Mouse (Mus musculus): Measurements from ENCODE around the gene Trp73. TPM values are rescaled to one million over a fixed set of nuclear protein-coding genes. Genes with fewer than 3 reads are reported as not detected.

Gene Trp73
- polyA plus RNA-seq, 1 experiment from 2014 or later = not detected

GRCm38 (mm10) chr4:154056661-154057060, 83.3 kb downstream of the Trp73 start:
- Histone ChIP-seq H3K27ac (replicated peaks) (no peak overlapping the region), H3K4me3 (no peak overlapping the region), H3K36me3 (no peaks in the 10 kb centered on the region), H3K9ac (no peak overlapping the region), H3K4me1 (replicated peaks) (no peaks in the 10 kb centered on the region), H3K4me2 (no peak overlapping the region), H3K27me3 (peaks cover 3% of the 10 kb centered on the region; the same call in 1 of the 2 replicates), H3K9me3 (no peaks in the 10 kb centered on the region)
- 58% methylated on average over 2 of the region's 2 CpGs for WGBS
- no peak for ATAC-seq (ENCODE audit: low read depth)

- no peak for ATAC-seq (ENCODE audit: low read depth)
- Histone ChIP-seq H3K4me2 (no peak overlapping the region), H3K27ac (replicated peaks) (no peak overlapping the region), H3K4me3 (no peak overlapping the region), H3K4me1 (replicated peaks) (no peaks in the 10 kb centered on the region), H3K36me3 (no peaks in the 10 kb centered on the region), H3K27me3 (peaks cover 3% of the 10 kb centered on the region; the same call in 1 of the 2 replicates), H3K9ac (no peak overlapping the region), H3K9me3 (no peaks in the 10 kb centered on the region)
- WGBS = 78% methylated on average over 2 of the region's 2 CpGs
Measured at GRCm38 (mm10) chr4:154056046-154056445, 84.0 kb downstream of the Trp73 start.

- Histone ChIP-seq H3K4me3 (no peak overlapping the region), H3K9ac (no peak overlapping the region), H3K9me3 (no peaks in the 10 kb centered on the region), H3K27me3 (peaks cover 3% of the 10 kb centered on the region; the same call in 1 of the 2 replicates), H3K27ac (replicated peaks) (no peak overlapping the region), H3K4me2 (no peak overlapping the region), H3K36me3 (no peaks in the 10 kb centered on the region), H3K4me1 (replicated peaks) (no peaks in the 10 kb centered on the region)
- no peak for ATAC-seq (ENCODE audit: low read depth)
- WGBS = 90% methylated on average over 7 of the region's 7 CpGs
Measured at GRCm38 (mm10) chr4:154055482-154055881, 84.5 kb downstream of the Trp73 start.

DNA sequence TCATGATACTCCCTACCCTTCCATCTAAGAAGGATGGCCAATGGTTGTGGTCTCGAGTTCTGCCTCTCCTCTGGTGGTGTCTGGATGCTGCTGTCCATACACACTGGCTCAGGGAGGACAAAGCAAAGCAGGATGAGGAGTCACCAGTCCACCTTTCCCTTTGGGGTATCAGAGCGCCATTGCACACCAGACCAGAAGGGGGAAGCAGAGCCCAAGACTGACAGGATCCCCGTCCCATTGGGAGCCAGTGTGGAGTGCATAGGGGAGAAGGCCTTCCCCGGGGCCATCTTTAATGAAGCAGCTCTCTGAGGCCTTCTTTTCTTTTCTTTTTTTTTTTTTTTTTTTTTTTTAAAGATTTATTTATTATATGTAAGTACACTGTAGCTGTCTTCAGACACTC, 86.9 kb downstream of the Trp73 start:
- no peak overlapping the region for H3K9ac ChIP-seq
- H3K36me3 ChIP-seq = no peaks in the 10 kb centered on the region
- H3K4me2 ChIP-seq = no peak overlapping the region
- no peak overlapping the region for H3K27ac ChIP-seq (replicated peaks)
- peaks cover 3% of the 10 kb centered on the region; the same call in 1 of the 2 replicates for H3K27me3 ChIP-seq
- H3K9me3 ChIP-seq = no peaks in the 10 kb centered on the region
- H3K4me1 ChIP-seq (replicated peaks) = no peaks in the 10 kb centered on the region
- no peak for ATAC-seq (ENCODE audit: low read depth)
- H3K4me3 ChIP-seq = no peak overlapping the region
- 59% methylated on average over 4 of the region's 4 CpGs for WGBS

- no peak overlapping the region for H3K27ac ChIP-seq (replicated peaks)
- H3K4me2 ChIP-seq = no peak overlapping the region
- H3K9ac ChIP-seq = no peak overlapping the region
- H3K9me3 ChIP-seq = no peaks in the 10 kb centered on the region
- 91% methylated on average over 3 of the region's 3 CpGs for WGBS
- H3K4me1 ChIP-seq (replicated peaks) = no peaks in the 10 kb centered on the region
- H3K36me3 ChIP-seq = no peaks in the 10 kb centered on the region
- peaks cover 3% of the 10 kb centered on the region; the same call in 1 of the 2 replicates for H3K27me3 ChIP-seq
- no peak overlapping the region for H3K4me3 ChIP-seq
- ATAC-seq (ENCODE audit: low read depth) = no peak
Measured at GRCm38 (mm10) chr4:154051401-154051800, 88.6 kb downstream of the Trp73 start.

DNA sequence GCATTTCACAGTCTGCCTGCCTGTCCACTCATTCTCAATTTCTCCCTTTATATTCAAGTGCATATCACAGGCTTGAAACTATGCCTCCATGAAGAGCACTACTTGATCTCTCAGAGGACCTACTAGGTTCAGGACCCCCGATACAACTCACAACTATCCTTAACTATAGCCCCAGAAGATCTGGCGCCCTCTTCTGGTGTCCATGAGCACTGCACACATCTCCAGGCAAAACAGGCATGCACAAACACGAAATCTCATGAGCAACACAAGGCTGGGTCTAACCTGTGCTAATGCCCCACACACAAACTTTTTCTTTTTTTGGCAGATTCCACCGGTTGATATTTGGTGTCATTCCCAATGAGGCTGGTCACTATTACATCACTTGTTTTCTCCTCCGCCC, 94.2 kb downstream of the Trp73 start:
- H3K9me3 ChIP-seq = no peaks in the 10 kb centered on the region

DNA sequence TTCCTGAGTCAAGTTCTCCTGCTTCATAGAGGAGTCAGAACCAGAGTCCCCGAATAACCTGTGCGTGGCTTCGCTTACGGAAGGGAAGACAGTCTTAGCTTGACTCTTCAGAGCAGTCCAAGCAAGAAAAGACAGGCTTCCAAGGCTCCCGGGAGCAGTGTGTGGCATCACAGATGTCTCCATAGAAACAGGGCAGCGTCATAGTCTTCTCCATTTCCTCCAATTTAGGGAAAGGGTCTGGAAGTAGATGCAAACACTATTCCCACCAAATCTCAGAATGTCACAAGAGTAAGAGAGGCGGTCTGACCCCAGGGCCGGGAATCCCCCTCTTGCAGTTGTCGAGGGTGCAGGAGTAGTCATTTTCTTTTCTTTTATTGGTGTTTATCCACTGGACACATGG, 97.4 kb downstream of the Trp73 start, which contains the start of gene Ccdc27:
Gene Ccdc27 (minus strand): TSS at position 101 of the 400 bp plus-strand sequence.
- H3K36me3 ChIP-seq = no peaks in the 10 kb centered on the region
- H3K4me1 ChIP-seq (replicated peaks) = no peaks in the 10 kb centered on the region
- no peak within 1 kb of the TSS for H3K4me3 ChIP-seq
- no peak within 1 kb of the TSS for H3K4me2 ChIP-seq
- H3K27ac ChIP-seq (replicated peaks) = no peak within 1 kb of the TSS
- H3K9ac ChIP-seq = no peak within 1 kb of the TSS
- 88% methylated on average over 9 of the region's 9 CpGs for WGBS
- no peak for ATAC-seq (ENCODE audit: low read depth)
- H3K27me3 ChIP-seq = peaks cover 3% of the 10 kb centered on the region; the same call in 1 of the 2 replicates
- no peaks in the 10 kb centered on the region for H3K9me3 ChIP-seq

More for the DNA sequence above, 94.2 kb downstream of the Trp73 start:
- Histone ChIP-seq H3K4me1 (replicated peaks) (no peaks in the 10 kb centered on the region), H3K36me3 (no peaks in the 10 kb centered on the region), H3K4me2 (no peak overlapping the region), H3K4me3 (no peak overlapping the region), H3K9ac (no peak overlapping the region), H3K27ac (replicated peaks) (no peak overlapping the region), H3K27me3 (peaks cover under 1% of the 10 kb centered on the region; the same call in 1 of the 2 replicates)
- 69% methylated on average over 5 of the region's 5 CpGs for WGBS
- no peak for ATAC-seq (ENCODE audit: low read depth)

GRCm38 (mm10) chr4:154037123-154037522, 102.9 kb downstream of the Trp73 start:
- H3K4me2 ChIP-seq = no peak overlapping the region
- H3K27me3 ChIP-seq = peaks cover 3% of the 10 kb centered on the region; the same call in 1 of the 2 replicates
- H3K9ac ChIP-seq = no peak overlapping the region
- no peak overlapping the region for H3K4me3 ChIP-seq
- H3K27ac ChIP-seq (replicated peaks) = no peak overlapping the region
- 52% methylated on average over 3 of the region's 3 CpGs for WGBS
- no peaks in the 10 kb centered on the region for H3K9me3 ChIP-seq
- no peak for ATAC-seq (ENCODE audit: low read depth)
- H3K4me1 ChIP-seq (replicated peaks) = no peaks in the 10 kb centered on the region
- H3K36me3 ChIP-seq = no peaks in the 10 kb centered on the region

- peaks cover 41% of the 10 kb centered on the region for H3K27me3 ChIP-seq
- peaks cover 27% of the 10 kb centered on the region for H3K4me1 ChIP-seq (replicated peaks)
- H3K4me3 ChIP-seq = no peak overlapping the region
- H3K4me2 ChIP-seq = no peak overlapping the region
- no peaks in the 10 kb centered on the region for H3K9me3 ChIP-seq
- H3K27ac ChIP-seq (replicated peaks) = no peak overlapping the region
- no peaks in the 10 kb centered on the region for H3K36me3 ChIP-seq
- no peak for ATAC-seq (ENCODE audit: low read depth)
- no peak overlapping the region for H3K9ac ChIP-seq
Measured at GRCm38 (mm10) chr4:154028646-154029045, 111.4 kb downstream of the Trp73 start.

DNA sequence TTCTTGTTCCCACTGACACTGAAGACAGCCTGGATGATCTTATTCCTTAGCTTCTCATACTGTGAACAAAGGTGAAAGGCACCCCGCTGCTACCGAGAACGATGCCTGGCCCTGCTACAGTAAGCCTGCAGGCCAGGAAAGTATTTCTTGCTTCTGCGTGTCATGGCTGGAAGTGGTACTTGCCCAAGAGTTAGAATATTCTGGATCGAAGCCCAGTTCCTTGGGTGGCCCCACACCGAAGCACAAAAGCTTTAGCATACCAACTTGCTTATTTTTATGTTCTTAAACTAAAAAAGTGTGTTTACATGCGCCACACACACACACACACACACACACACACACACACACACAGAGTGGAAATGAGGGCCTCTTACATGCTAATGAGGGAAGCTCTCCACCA, 111.9 kb downstream of the Trp73 start:
- Histone ChIP-seq H3K9me3 (no peaks in the 10 kb centered on the region), H3K4me3 (no peak overlapping the region)

GRCm38 (mm10) chr4:154026441-154026761, 113.6 kb downstream of the Trp73 start:
- Histone ChIP-seq H3K27ac (replicated peaks) (no peak overlapping the region), H3K9ac (peak overlapping the region; percentile 48), H3K9me3 (no peaks in the 10 kb centered on the region), H3K4me1 (replicated peaks) (peaks cover 28% of the 10 kb centered on the region), H3K27me3 (peaks cover 41% of the 10 kb centered on the region), H3K36me3 (peaks cover 10% of the 10 kb centered on the region), H3K4me3 (peak overlapping the region; percentile 33), H3K4me2 (peak overlapping the region; percentile 59)
- ATAC-seq (ENCODE audit: low read depth) = peak; percentile 4; the same call in 1 of the 2 replicates
- 34% methylated on average over 2 of the region's 2 CpGs for WGBS

More for the DNA sequence above, 111.9 kb downstream of the Trp73 start:
- WGBS = 86% methylated on average over 7 of the region's 7 CpGs
- no peak for ATAC-seq (ENCODE audit: low read depth)
- H3K36me3 ChIP-seq = no peaks in the 10 kb centered on the region
- no peak overlapping the region for H3K27ac ChIP-seq (replicated peaks)
- H3K27me3 ChIP-seq = peaks cover 41% of the 10 kb centered on the region
- no peak overlapping the region for H3K4me2 ChIP-seq
- H3K4me1 ChIP-seq (replicated peaks) = peaks cover 28% of the 10 kb centered on the region
- H3K9ac ChIP-seq = no peak overlapping the region

GRCm38 (mm10) chr4:154025641-154026440, 114.2 kb downstream of the Trp73 start, which contains the start of gene Smim1:
Smim1 (minus strand) TSS chr4:154026230.
- ATAC-seq (ENCODE audit: low read depth) = peak; percentile 45
- H3K36me3 ChIP-seq = peaks cover 15% of the 10 kb centered on the region
- peak within 1 kb of the TSS; percentile 59 for H3K4me2 ChIP-seq
- no peak within 1 kb of the TSS for H3K27ac ChIP-seq (replicated peaks)
- H3K27me3 ChIP-seq = peaks cover 41% of the 10 kb centered on the region
- peak within 1 kb of the TSS; percentile 48 for H3K9ac ChIP-seq
- WGBS = 2% methylated on average over 33 of the region's 33 CpGs
- no peaks in the 10 kb centered on the region for H3K9me3 ChIP-seq
- H3K4me3 ChIP-seq = peak within 1 kb of the TSS; percentile 33
- peaks cover 28% of the 10 kb centered on the region for H3K4me1 ChIP-seq (replicated peaks)

Measured in neural tube, embryonic 13.5 days (tissue).